Mouse (Mus musculus) E14TG2a.4 (cell line): ENCODE data around the gene Srgap1.

Experiments
- CTCF ChIP-seq: conservative IDR thresholded peaks from 2 replicates; pipeline ENCODE4 v1.5.1; 2014; ENCODE audit warnings: low read length
- NANOG ChIP-seq: IDR thresholded peaks from 2 replicates; pipeline ENCODE4 v1.6.1; 2014; ENCODE audit warnings: borderline replicate concordance, low read length, mixed read lengths
- POU5F1 ChIP-seq: IDR thresholded peaks from 2 replicates; pipeline ENCODE4 v1.6.1; 2014; ENCODE audit warnings: low read length, borderline replicate concordance

GRCm38 (mm10) chr10:121765174-121766057, 281.7 kb downstream of the Srgap1 start:
- TF ChIP-seq CTCF (no peak), NANOG (no peak), POU5F1 (no peak)
